Mouse (Mus musculus): ENCODE measurements around the gene Rps5. TPM values are rescaled to one million over a fixed set of nuclear protein-coding genes. Genes with fewer than 3 reads are reported as not detected.
"Not testable (repeated sequence)": the region's sequence is repeated elsewhere in the genome, so short reads cannot be mapped to it uniquely, and the experiment has no call there.

The Rps5 gene
- polyA plus RNA-seq, 1 experiment from 2014 or later, result 1,049 TPM

- 79% methylated on average over 4 of the region's 4 CpGs for WGBS
- H3K9me3 ChIP-seq, result no peaks in the 10 kb centered on the region
Observed at GRCm38 (mm10) chr7:12933615-12934140, 11.6 kb downstream of the Rps5 start.

GRCm38 (mm10) chr7:12934808-12935207 lies 12.7 kb downstream of the Rps5 start:
- Histone ChIP-seq H3K9me3 (no peaks in the 10 kb centered on the region), H3K4me2 (no peak overlapping the region), H3K4me1 (no peaks in the 10 kb centered on the region), H3K4me3 (replicated peaks) (no peak overlapping the region), H3K27ac (no peak overlapping the region), H3K27me3 (replicated peaks) (no peaks in the 10 kb centered on the region), H3K9ac (no peak overlapping the region), H3K36me3 (no peaks in the 10 kb centered on the region)
- ATAC-seq (ENCODE audit: insufficient read depth, low FRiP score, low read depth), result no peak
- 67% methylated on average over 3 of the region's 3 CpGs for WGBS

More at GRCm38 (mm10) chr7:12933615-12934140, 11.6 kb downstream of the Rps5 start:
- ATAC-seq (ENCODE audit: insufficient read depth, low FRiP score, low read depth), result no peak
- no peak overlapping the region for H3K9ac ChIP-seq
- H3K4me3 ChIP-seq (replicated peaks), result no peak overlapping the region
- no peak overlapping the region for H3K27ac ChIP-seq
- H3K4me1 ChIP-seq, result no peaks in the 10 kb centered on the region
- no peaks in the 10 kb centered on the region for H3K27me3 ChIP-seq (replicated peaks)
- H3K36me3 ChIP-seq, result no peaks in the 10 kb centered on the region
- H3K4me2 ChIP-seq, result no peak overlapping the region

- H3K36me3 ChIP-seq; H3K9me3 ChIP-seq; H3K4me3 ChIP-seq (replicated peaks); H3K27me3 ChIP-seq (replicated peaks); H3K27ac ChIP-seq; H3K4me2 ChIP-seq; H3K4me1 ChIP-seq; H3K9ac ChIP-seq; ATAC-seq (ENCODE audit: insufficient read depth, low FRiP score, low read depth): not testable (repeated sequence)
- WGBS, result 86% methylated on average over 4 of the region's 4 CpGs
Observed at GRCm38 (mm10) chr7:12937254-12937803, 15.2 kb downstream of the Rps5 start.

DNA sequence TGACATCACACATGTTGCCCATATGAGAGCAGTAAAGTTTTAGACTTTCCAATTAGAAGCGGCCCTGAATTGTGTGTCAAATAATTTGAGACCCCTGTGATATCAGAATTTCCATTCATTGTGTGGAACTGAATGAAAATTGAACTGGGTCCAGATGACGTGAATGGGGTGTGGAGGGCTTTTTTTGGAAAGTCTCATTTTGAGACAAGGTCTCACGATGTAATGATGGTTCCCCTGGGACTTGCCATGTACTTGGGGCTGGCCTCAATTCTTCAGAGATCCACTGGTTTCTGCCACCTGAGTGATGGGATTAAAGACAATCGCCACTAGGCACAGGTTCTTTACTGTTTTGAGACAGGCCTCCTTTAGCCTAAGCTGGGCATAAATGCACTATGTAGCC lies 18.5 kb downstream of the Rps5 start:
- Histone ChIP-seq H3K4me1 (no peaks in the 10 kb centered on the region), H3K9ac (no peak overlapping the region), H3K36me3 (no peaks in the 10 kb centered on the region), H3K27ac (no peak overlapping the region), H3K9me3 (no peaks in the 10 kb centered on the region), H3K4me3 (replicated peaks) (no peak overlapping the region), H3K27me3 (replicated peaks) (no peaks in the 10 kb centered on the region), H3K4me2 (no peak overlapping the region)
- WGBS, result 81% methylated on average over 4 of the region's 4 CpGs
- no peak for ATAC-seq (ENCODE audit: insufficient read depth, low FRiP score, low read depth)

GRCm38 (mm10) chr7:12943488-12943887 lies 21.4 kb downstream of the Rps5 start:
- no peaks in the 10 kb centered on the region for H3K36me3 ChIP-seq
- no peak overlapping the region for H3K9ac ChIP-seq
- no peaks in the 10 kb centered on the region for H3K27me3 ChIP-seq (replicated peaks)
- no peak overlapping the region for H3K27ac ChIP-seq
- no peak overlapping the region for H3K4me3 ChIP-seq (replicated peaks)
- H3K4me1 ChIP-seq, result no peaks in the 10 kb centered on the region
- no peak overlapping the region for H3K4me2 ChIP-seq
- H3K9me3 ChIP-seq, result no peaks in the 10 kb centered on the region
- ATAC-seq (ENCODE audit: insufficient read depth, low FRiP score, low read depth), result no peak

- H3K36me3 ChIP-seq, result no peaks in the 10 kb centered on the region
- peak; percentile 97 for ATAC-seq (ENCODE audit: insufficient read depth, low FRiP score, low read depth)
- peak overlapping the region; percentile 80 for H3K27ac ChIP-seq
- no peaks in the 10 kb centered on the region for H3K27me3 ChIP-seq (replicated peaks)
- peak overlapping the region; percentile 53 for H3K4me3 ChIP-seq (replicated peaks)
- H3K4me2 ChIP-seq, result peak overlapping the region; percentile 91
- H3K4me1 ChIP-seq, result peaks cover 7% of the 10 kb centered on the region
- no peaks in the 10 kb centered on the region for H3K9me3 ChIP-seq
- peak overlapping the region; percentile 41; the same call in 1 of the 2 replicates for H3K9ac ChIP-seq
- WGBS, result 11% methylated on average over 35 of the region's 35 CpGs
Observed at GRCm38 (mm10) chr7:12949032-12949871, 27.2 kb downstream of the Rps5 start.

- H3K4me3 ChIP-seq (replicated peaks), result peak overlapping the region; percentile 53
- H3K36me3 ChIP-seq, result no peaks in the 10 kb centered on the region
- H3K27me3 ChIP-seq (replicated peaks), result no peaks in the 10 kb centered on the region
- H3K9ac ChIP-seq, result peak overlapping the region; percentile 41; the same call in 1 of the 2 replicates
- no peak; the same call in 1 of the 2 replicates for ATAC-seq (ENCODE audit: insufficient read depth, low FRiP score, low read depth)
- peaks cover 7% of the 10 kb centered on the region for H3K4me1 ChIP-seq
- 5% methylated on average over 16 of the region's 16 CpGs for WGBS
- H3K4me2 ChIP-seq, result peak overlapping the region; percentile 91
- peak overlapping the region; percentile 80 for H3K27ac ChIP-seq
- H3K9me3 ChIP-seq, result no peaks in the 10 kb centered on the region
Observed at GRCm38 (mm10) chr7:12949872-12950229, 27.8 kb downstream of the Rps5 start.

- Histone ChIP-seq H3K9me3 (no peaks in the 10 kb centered on the region), H3K4me3 (replicated peaks) (no peak overlapping the region), H3K4me1 (peaks cover 6% of the 10 kb centered on the region), H3K27me3 (replicated peaks) (no peaks in the 10 kb centered on the region), H3K36me3 (no peaks in the 10 kb centered on the region), H3K9ac (no peak overlapping the region), H3K4me2 (no peak overlapping the region), H3K27ac (no peak overlapping the region)
- 31% methylated on average over 3 of the region's 3 CpGs for WGBS
- no peak for ATAC-seq (ENCODE audit: insufficient read depth, low FRiP score, low read depth)
Observed at GRCm38 (mm10) chr7:12954896-12955295, 32.8 kb downstream of the Rps5 start.

DNA sequence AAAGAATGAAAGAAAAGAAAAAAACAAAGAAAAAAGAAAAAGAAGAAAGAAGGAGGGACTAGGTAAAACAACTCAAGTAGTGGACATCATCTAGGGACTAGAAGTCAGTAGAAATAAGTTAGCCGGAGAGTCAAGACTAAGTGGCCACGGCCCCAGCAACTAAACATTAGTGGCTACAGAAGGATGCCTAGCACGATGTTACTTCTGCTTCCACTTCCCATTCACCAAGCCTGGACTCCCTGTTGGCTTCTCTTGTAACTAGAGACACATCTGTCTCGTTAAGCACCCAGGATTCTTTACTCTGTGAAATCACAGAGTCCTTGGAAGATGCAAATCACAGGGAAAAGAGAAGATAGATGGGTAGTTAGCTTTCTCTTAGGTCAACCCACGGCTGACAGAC lies 35.4 kb downstream of the Rps5 start:
- H3K36me3 ChIP-seq, result no peaks in the 10 kb centered on the region
- H3K4me2 ChIP-seq, result no peak overlapping the region
- WGBS, result 64% methylated on average over 5 of the region's 5 CpGs
- no peaks in the 10 kb centered on the region for H3K9me3 ChIP-seq
- H3K9ac ChIP-seq, result no peak overlapping the region
- no peak for ATAC-seq (ENCODE audit: insufficient read depth, low FRiP score, low read depth)
- no peaks in the 10 kb centered on the region for H3K27me3 ChIP-seq (replicated peaks)
- no peaks in the 10 kb centered on the region for H3K4me1 ChIP-seq
- no peak overlapping the region for H3K4me3 ChIP-seq (replicated peaks)
- H3K27ac ChIP-seq, result no peak overlapping the region

- no peak overlapping the region for H3K4me2 ChIP-seq
Observed at GRCm38 (mm10) chr7:12958948-12959347, 36.9 kb downstream of the Rps5 start.

GRCm38 (mm10) chr7:12959718-12960117 lies 37.6 kb downstream of the Rps5 start:
- H3K36me3 ChIP-seq, result no peaks in the 10 kb centered on the region
- no peak overlapping the region for H3K4me2 ChIP-seq
- no peak overlapping the region for H3K9ac ChIP-seq
- H3K27me3 ChIP-seq (replicated peaks), result no peaks in the 10 kb centered on the region
- no peak for ATAC-seq (ENCODE audit: insufficient read depth, low FRiP score, low read depth)
- no peak overlapping the region for H3K4me3 ChIP-seq (replicated peaks)
- no peaks in the 10 kb centered on the region for H3K4me1 ChIP-seq
- no peaks in the 10 kb centered on the region for H3K9me3 ChIP-seq
- 29% methylated on average over 4 of the region's 4 CpGs for WGBS
- H3K27ac ChIP-seq, result no peak overlapping the region

More at GRCm38 (mm10) chr7:12958948-12959347, 36.9 kb downstream of the Rps5 start:
- no peaks in the 10 kb centered on the region for H3K36me3 ChIP-seq
- H3K27ac ChIP-seq, result no peak overlapping the region
- no peaks in the 10 kb centered on the region for H3K27me3 ChIP-seq (replicated peaks)
- no peaks in the 10 kb centered on the region for H3K4me1 ChIP-seq
- H3K4me3 ChIP-seq (replicated peaks), result no peak overlapping the region
- no peak overlapping the region for H3K9ac ChIP-seq
- ATAC-seq (ENCODE audit: insufficient read depth, low FRiP score, low read depth), result no peak
- 75% methylated on average over 4 of the region's 4 CpGs for WGBS
- no peaks in the 10 kb centered on the region for H3K9me3 ChIP-seq

- no peaks in the 10 kb centered on the region for H3K9me3 ChIP-seq
- 2% methylated on average over 29 of the region's 29 CpGs for WGBS
- no peaks in the 10 kb centered on the region for H3K36me3 ChIP-seq
- peak overlapping the region; percentile 88 for H3K27ac ChIP-seq
- peak overlapping the region; percentile 57 for H3K4me3 ChIP-seq (replicated peaks)
- H3K9ac ChIP-seq, result peak overlapping the region; percentile 61
- H3K27me3 ChIP-seq (replicated peaks), result no peaks in the 10 kb centered on the region
- ATAC-seq (ENCODE audit: insufficient read depth, low FRiP score, low read depth), result peak; percentile 56; the same call in 1 of the 2 replicates
- peaks cover 8% of the 10 kb centered on the region; the same call in 1 of the 2 replicates for H3K4me1 ChIP-seq
- peak overlapping the region; percentile 70 for H3K4me2 ChIP-seq
Observed at GRCm38 (mm10) chr7:12961511-12962141, 39.5 kb downstream of the Rps5 start.
